Comparison of ENCODE assay signal across 8 mouse cellular contexts in genomic region chr19:23135349-23136201, GRCm38 (mm10). TPM values are rescaled to one million over a fixed set of nuclear protein-coding genes. Genes with fewer than 3 reads are reported as not detected.
A peak's percentile ranks its signal among the peaks of the same experiment; 100 is the strongest.
DNase-seq lines count a peak whose midpoint lies in the region; ATAC-seq and TF ChIP-seq lines count a peak whose summit lies in the region.

No protein-coding gene starts in this region.

- ATAC-seq in forebrain, embryonic 11.5 days (replicated peaks; ENCODE audit: low FRiP score): peak; percentile 63
- ATAC-seq in heart, embryonic 15.5 days (replicated peaks; ENCODE audit: insufficient number of reproducible peaks, insufficient read depth, low FRiP score, low read depth): peak; percentile 40; the same call in 1 of the 2 replicates
- peak; percentile 19; the same call in 1 of the 2 replicates for ATAC-seq in liver, embryonic 14.5 days (ENCODE audit: insufficient read depth)
- ATAC-seq in stomach, embryonic 14.5 days (ENCODE audit: insufficient number of reproducible peaks, insufficient read depth, low FRiP score, low read depth): peak; percentile 42; the same call in 1 of the 2 replicates

- DNase-seq in CD4-positive, CD25-positive, alpha-beta regulatory T cell, adult 2 months (ENCODE audit: low read depth, low spot score): peak; percentile 78
- DNase-seq in forebrain, embryonic 11.5 days (ENCODE audit: low spot score): peak; percentile 85
- DNase-seq in kidney, postnatal 14 days: peak; percentile 96
- DNase-seq in liver, embryonic 14.5 days (ENCODE audit: low read depth in 3 of 3, low spot score in 3 of 3): peak in 1 of 3 experiments; percentile 69
- peak; percentile 61 to 71 for DNase-seq in natural killer cell, adult 2 months (ENCODE audit: low spot score in 2 of 2)

- H3K4me3 ChIP-seq in brown adipose tissue, adult 24 weeks (ENCODE audit: insufficient read depth, low read depth, low read length): peak overlapping the region; percentile 61
- peak overlapping the region; percentile 37 for H3K4me3 ChIP-seq in forebrain, embryonic 11.5 days (ENCODE audit: low read depth, low read length)
- peak overlapping the region; percentile 55 for H3K4me3 ChIP-seq in heart, embryonic 15.5 days
- peak overlapping the region; percentile 32 to 39 for H3K4me3 ChIP-seq in liver, embryonic 14.5 days (ENCODE audit: insufficient read depth in 1 of 2, low read depth in 2 of 2, low read length in 2 of 2)
- peak overlapping the region; percentile 33 for H3K4me3 ChIP-seq in stomach, embryonic 14.5 days (ENCODE audit: low read depth, low read length)

- no peaks in the 10 kb centered on the region for H3K36me3 ChIP-seq in forebrain, embryonic 11.5 days (ENCODE audit: control insufficient read depth, insufficient read depth, low read length)
- H3K36me3 ChIP-seq in heart, embryonic 15.5 days: no peaks in the 10 kb centered on the region
- H3K36me3 ChIP-seq in liver, embryonic 14.5 days (replicated peaks; ENCODE audit: control insufficient read depth, insufficient read depth, low read depth): no peaks in the 10 kb centered on the region
- no peaks in the 10 kb centered on the region for H3K36me3 ChIP-seq in stomach, embryonic 14.5 days (ENCODE audit: control insufficient read depth, insufficient read depth, low read length)

- peaks cover 24% of the 10 kb centered on the region for H3K27me3 ChIP-seq in forebrain, embryonic 11.5 days (ENCODE audit: control insufficient read depth, insufficient read depth, low read length)
- peaks cover 20% of the 10 kb centered on the region for H3K27me3 ChIP-seq in heart, embryonic 15.5 days
- peaks cover 51% of the 10 kb centered on the region for H3K27me3 ChIP-seq in liver, embryonic 14.5 days (ENCODE audit: control insufficient read depth, insufficient read depth, low read length)
- 0 out of 2 replicates have a peak, but pooled peaks cover 3% of the 10 kb centered on the region for H3K27me3 ChIP-seq in stomach, embryonic 14.5 days (ENCODE audit: control insufficient read depth, insufficient read depth, low read length)

- WGBS in forebrain, embryonic 11.5 days: under 1% methylated on average over 55 of the region's 55 CpGs
- WGBS in heart, embryonic 15.5 days: under 1% methylated on average over 55 of the region's 55 CpGs
- under 1% methylated on average over 55 of the region's 55 CpGs for WGBS in liver, embryonic 14.5 days (ENCODE audit: insufficient replicate concordance)
- under 1% methylated on average over 55 of the region's 55 CpGs for WGBS in stomach, embryonic 14.5 days

- peak overlapping the region; percentile 60 for H3K4me2 ChIP-seq in forebrain, embryonic 11.5 days (ENCODE audit: low read depth, low read length, severe bottlenecking)
- H3K4me2 ChIP-seq in heart, embryonic 15.5 days: peak overlapping the region; percentile 95
- peak overlapping the region; percentile 79 for H3K4me2 ChIP-seq in liver, embryonic 14.5 days (ENCODE audit: low read depth)
- peak overlapping the region; percentile 91 for H3K4me2 ChIP-seq in stomach, embryonic 14.5 days (replicated peaks; ENCODE audit: low read depth, low read length)

- H3K4me1 ChIP-seq in brown adipose tissue, adult 24 weeks (ENCODE audit: control insufficient read depth, insufficient read depth, insufficient read length, low read length): peaks cover 25% of the 10 kb centered on the region
- H3K4me1 ChIP-seq in forebrain, embryonic 11.5 days (replicated peaks; ENCODE audit: control insufficient read depth, insufficient read depth, low read length): peaks cover 17% of the 10 kb centered on the region
- H3K4me1 ChIP-seq in heart, embryonic 15.5 days (replicated peaks): peaks cover 33% of the 10 kb centered on the region
- H3K4me1 ChIP-seq in liver, embryonic 14.5 days (replicated peaks; ENCODE audit: control insufficient read depth in 2 of 2, insufficient read depth in 2 of 2, low read length in 1 of 2): peaks cover 15 to 18% of the 10 kb centered on the region in 2 experiments
- H3K4me1 ChIP-seq in stomach, embryonic 14.5 days (ENCODE audit: control insufficient read depth, insufficient read depth, low read length): peaks cover 8% of the 10 kb centered on the region; the same call in 1 of the 2 replicates

- peak overlapping the region; percentile 99 for H3K27ac ChIP-seq in brown adipose tissue, adult 24 weeks (replicated peaks; ENCODE audit: low read depth, low read length)
- H3K27ac ChIP-seq in forebrain, embryonic 11.5 days (ENCODE audit: low read depth, low read length): no peak overlapping the region
- peak overlapping the region; percentile 25; the same call in 1 of the 2 replicates for H3K27ac ChIP-seq in heart, embryonic 15.5 days
- no peak overlapping the region for H3K27ac ChIP-seq in liver, embryonic 14.5 days
- peak overlapping the region; percentile 52 for H3K27ac ChIP-seq in stomach, embryonic 14.5 days (ENCODE audit: low read length)

- no peak for TF ChIP-seq CTCF in liver, embryonic 14.5 days (IDR thresholded peaks at IDR 0.05; ENCODE audit: low read depth)

- H3K9ac ChIP-seq in forebrain, embryonic 11.5 days (ENCODE audit: low read length): peak overlapping the region; percentile 14
- peak overlapping the region; percentile 47 for H3K9ac ChIP-seq in heart, embryonic 15.5 days
- peak overlapping the region; percentile 27; the same call in 1 of the 2 replicates for H3K9ac ChIP-seq in liver, embryonic 14.5 days (replicated peaks)
- peak overlapping the region; percentile 25; the same call in 1 of the 2 replicates for H3K9ac ChIP-seq in stomach, embryonic 14.5 days (replicated peaks; ENCODE audit: low read depth, low read length)

- H3K9me3 ChIP-seq in forebrain, embryonic 11.5 days (ENCODE audit: control insufficient read depth, low read length): no peaks in the 10 kb centered on the region
- no peaks in the 10 kb centered on the region for H3K9me3 ChIP-seq in heart, embryonic 15.5 days (replicated peaks)
- no peaks in the 10 kb centered on the region for H3K9me3 ChIP-seq in liver, embryonic 14.5 days (ENCODE audit: control insufficient read depth, low read length)
- no peaks in the 10 kb centered on the region for H3K9me3 ChIP-seq in stomach, embryonic 14.5 days (ENCODE audit: control insufficient read depth, low read depth, low read length)

- no peak for TF ChIP-seq EP300 in liver, embryonic 14.5 days (IDR thresholded peaks at IDR 0.05; ENCODE audit: low read depth)

RNA-seq across cellular contexts. Expression of gene Klf9, which starts 5.5 kb away (rescaled TPM):
- polyA plus RNA-seq in brown adipose tissue, adult 24 weeks (2012; ENCODE audit: insufficient read depth, insufficient read length, missing spikeins): 61.4 and 63.8 TPM in 2 replicates
- polyA plus RNA-seq in forebrain, embryonic 11.5 days (2014; fragmentation: Nextera tagmentation; extraction: Ambion mirVana): 0.86 and 0.91 TPM in 2 replicates
- polyA plus RNA-seq in heart, embryonic 15.5 days (2015; fragmentation: Nextera tagmentation; extraction: Ambion mirVana): 3.1 and 3.4 TPM in 2 replicates
- polyA plus RNA-seq in liver, embryonic 14.5 days (2012; rRNA removed): 0.43 and 0.86 TPM in 2 replicates
- 0.74 and 1.0 TPM in 2 replicates for polyA plus RNA-seq in liver, embryonic 14.5 days (2014; fragmentation: Nextera tagmentation; extraction: Ambion mirVana)
- 3.8 and 4.8 TPM in 2 replicates for polyA plus RNA-seq in stomach, embryonic 14.5 days (2014; fragmentation: Nextera tagmentation; extraction: Ambion mirVana)

Comparison
In these comparisons a context has a peak if more than half of its experiments do, and no peak if none do; other contexts are left out.
1. H3K27ac ChIP-seq: peak in brown adipose tissue, adult 24 weeks (single experiment), heart, embryonic 15.5 days (single experiment) and stomach, embryonic 14.5 days (single experiment); none in forebrain, embryonic 11.5 days (single experiment) and liver, embryonic 14.5 days (single experiment).
2. RNA of gene Klf9, which starts 5.5 kb away (polyA plus RNA-seq): 61.4 to 63.8 TPM in brown adipose tissue, adult 24 weeks; 3.8 to 4.8 TPM in stomach, embryonic 14.5 days, 3.1 to 3.4 TPM in heart, embryonic 15.5 days, 0.43 to 1.0 TPM in liver, embryonic 14.5 days and 0.86 to 0.91 TPM in forebrain, embryonic 11.5 days; every median in the first group is over 10 times any median in the second.
3. Peak in every context shown above with its lines, with median percentiles within 50 percentile points of each other: H3K4me3 ChIP-seq, ATAC-seq, H3K4me2 ChIP-seq and H3K9ac ChIP-seq.